Mouse (Mus musculus) layer of hippocampus, postnatal 10 days (tissue): Measurements from ENCODE around the gene Olfr1308. TPM values are rescaled to one million over a fixed set of nuclear protein-coding genes. Genes with fewer than 3 reads are reported as not detected.

Source experiments
- DNase-seq, 2 experiments: peaks; one replicate each; pipeline ENCODE4 v3.0.0; 2021; ENCODE audit warnings: low spot score in 2 of 2
- long read RNA-seq: library from polyadenylated mRNA; stranded (forward); transcript quantifications from one replicate; pipeline ENCODE4 v2.0.0, GENCODE M21; 2023
- total RNA-seq, 2 experiments: library from RNA; stranded (reverse); gene quantifications; 2 replicates each; pipeline ENCODE4 v1.2.3; 2021

Gene Olfr1308
- total RNA-seq, result not detected
- long read RNA-seq, result 0 reads

- no peak for DNase-seq
Observed at GRCm38 (mm10) chr2:111964844-111965243, at the start of gene Olfr1308. Gene Olfr1308 (minus strand): TSS chr2:111964944.

GRCm38 (mm10) chr2:112012608-112013007, 47.9 kb upstream of the Olfr1308 start, which contains the start of gene Olfr1310:
Gene Olfr1310 (minus strand): TSS chr2:112012708.
- no peak for DNase-seq

GRCm38 (mm10) chr2:111990181-111990580, 25.4 kb upstream of the Olfr1308 start, which contains the start of gene Olfr1309:
Gene Olfr1309 (minus strand): TSS chr2:111990281.
- DNase-seq, result no peak

GRCm38 (mm10) chr2:111949340-111949739, 15.4 kb downstream of the Olfr1308 start, which contains the start of gene Olfr1307:
Gene Olfr1307 (minus strand): TSS chr2:111949440.
- no peak for DNase-seq

- DNase-seq, result no peak
Observed at GRCm38 (mm10) chr2:111916171-111916570, 48.6 kb downstream of the Olfr1308 start, which contains the start of gene Olfr1306. Gene Olfr1306 (minus strand): TSS chr2:111916271.

Other genes starting within 250 kb of the Olfr1308 start
- gene Olfr1301, start 213.9 kb downstream of the Olfr1308 start, total RNA-seq, result not detected
- gene Olfr1302, start 187.5 kb downstream of the Olfr1308 start, total RNA-seq, result not detected
- not detected for gene Olfr1303, start 144.6 kb downstream of the Olfr1308 start, total RNA-seq
- not detected for gene Olfr1305, start 87.8 kb downstream of the Olfr1308 start, total RNA-seq
- gene Olfr1306, start 48.7 kb downstream of the Olfr1308 start, total RNA-seq, result not detected
- gene Olfr1307, start 15.5 kb downstream of the Olfr1308 start, total RNA-seq, result under 1 TPM; 0.02 to 0.04 TPM
- not detected for gene Olfr1309, start 25.3 kb upstream of the Olfr1308 start, total RNA-seq
- gene Olfr1310, start 47.8 kb upstream of the Olfr1308 start, total RNA-seq, result not detected
- not detected for gene Olfr1311, start 59.5 kb upstream of the Olfr1308 start, total RNA-seq
- gene Olfr1312, start 85.3 kb upstream of the Olfr1308 start, total RNA-seq, result not detected
- not detected for gene Olfr1313, start 112.9 kb upstream of the Olfr1308 start, total RNA-seq
- not detected for gene Olfr1314, start 131.8 kb upstream of the Olfr1308 start, total RNA-seq
- gene Olfr1315-ps1, start 150.5 kb upstream of the Olfr1308 start, total RNA-seq, result not detected
- not detected for gene Olfr1316, start 170.0 kb upstream of the Olfr1308 start, total RNA-seq
- gene Olfr1317, start 175.4 kb upstream of the Olfr1308 start, total RNA-seq, result not detected
- not detected for gene Olfr1318, start 189.3 kb upstream of the Olfr1308 start, total RNA-seq